Mouse (Mus musculus) MEL (cell line): Measurements from ENCODE around the gene Sgpp1. TPM values are rescaled to one million over a fixed set of nuclear protein-coding genes. Genes with fewer than 3 reads are reported as not detected.

Experiments
- DNase-seq: peaks from one replicate; pipeline ENCODE4 v3.0.0; 2011; ENCODE audit warnings: low read depth, low spot score
- H3K27ac ChIP-seq: 2 replicates; pipeline ENCODE4 v1.5.1; 2012; ENCODE audit warnings: low read depth, mild to moderate bottlenecking, control low read depth, low read length, moderate library complexity; ENCODE audit not compliant: control insufficient read depth
- H3K27me3 ChIP-seq, 2 experiments: fragments of 150-350 bp in 1 of 2; sonication (generic) in 1 of 2; 2 replicates each; pipeline ENCODE4 v1.6.1; 2012; ENCODE audit warnings: low read length in 2 of 2, mild to moderate bottlenecking in 2 of 2, improper control_type of control experiment in 1 of 2, moderate library complexity in 1 of 2; ENCODE audit not compliant: insufficient read depth in 2 of 2, control insufficient read depth in 1 of 2
- H3K36me3 ChIP-seq, 2 experiments: 2 replicates each; pipeline ENCODE4 v1.6.1; 2012 to 2014; ENCODE audit warnings: low read length in 2 of 2, improper control_type of control experiment in 1 of 2, inconsistent platforms in 1 of 2, mild to moderate bottlenecking in 1 of 2; ENCODE audit not compliant: insufficient read depth in 2 of 2, control insufficient read depth in 1 of 2
- H3K4me1 ChIP-seq, 2 experiments: fragments of 150-350 bp in 1 of 2; sonication (generic) in 1 of 2; 2 replicates each; pipeline ENCODE4 v1.6.1; 2012; ENCODE audit warnings: low read length in 2 of 2, improper control_type of control experiment in 1 of 2, mild to moderate bottlenecking in 1 of 2; ENCODE audit not compliant: insufficient read depth in 2 of 2, control insufficient read depth in 1 of 2
- H3K4me3 ChIP-seq, 2 experiments: fragments of 150-350 bp in 1 of 2; sonication (generic) in 1 of 2; 2 replicates each; pipeline ENCODE4 v1.5.1; 2012; ENCODE audit warnings: low read depth in 2 of 2, low read length in 2 of 2, mild to moderate bottlenecking in 2 of 2, moderate library complexity in 2 of 2, control low read depth in 1 of 2, improper control_type of control experiment in 1 of 2; ENCODE audit not compliant: control insufficient read depth in 1 of 2, insufficient read depth in 1 of 2
- H3K79me2 ChIP-seq: 2 replicates; pipeline ENCODE4 v1.6.1; 2012; ENCODE audit warnings: mild to moderate bottlenecking, low read length, moderate library complexity; ENCODE audit not compliant: control insufficient read depth, poor library complexity, insufficient read depth
- H3K9ac ChIP-seq: 2 replicates; pipeline ENCODE4 v1.6.1; 2012; ENCODE audit warnings: low read depth, mild to moderate bottlenecking, control low read depth, low read length, moderate library complexity; ENCODE audit not compliant: control insufficient read depth, poor library complexity, severe bottlenecking
- H3K9me3 ChIP-seq: fragments of 150-350 bp; sonication (generic); replicated peaks from 2 replicates; pipeline ENCODE4 v1.6.1; 2012; ENCODE audit warnings: mild to moderate bottlenecking, low read length, improper control_type of control experiment, moderate library complexity; ENCODE audit not compliant: insufficient read depth
- GABPA ChIP-seq: IDR thresholded peaks from 2 replicates; pipeline ENCODE4 v1.6.1; 2012; ENCODE audit warnings: low read depth, mild to moderate bottlenecking, inconsistent platforms, low read length, improper control_type of control experiment, moderate library complexity
- GATA1 ChIP-seq: IDR thresholded peaks from 2 replicates; pipeline ENCODE4 v1.6.1; 2011; ENCODE audit warnings: low read depth, low read length, improper control_type of control experiment
- JUND ChIP-seq: IDR thresholded peaks from 2 replicates; pipeline ENCODE4 v1.6.1; 2011; ENCODE audit warnings: low read depth, mild to moderate bottlenecking, improper control_type of control experiment, low read length
- MAX ChIP-seq: IDR thresholded peaks from 2 replicates; pipeline ENCODE4 v1.6.1; 2011; ENCODE audit warnings: low read length, improper control_type of control experiment
- NELFE ChIP-seq: IDR thresholded peaks from 2 replicates; pipeline ENCODE4 v1.6.1; 2011; ENCODE audit warnings: low read depth, low read length, improper control_type of control experiment
- NRF1 ChIP-seq: IDR thresholded peaks from 2 replicates; pipeline ENCODE4 v1.6.1; 2014; ENCODE audit warnings: low read depth, mild to moderate bottlenecking, inconsistent platforms, low read length, improper control_type of control experiment, moderate library complexity; ENCODE audit not compliant: poor library complexity, insufficient read depth, severe bottlenecking
- POLR2AphosphoS2 ChIP-seq: IDR thresholded peaks from 2 replicates; pipeline ENCODE4 v1.6.1; 2011; ENCODE audit warnings: low read length, improper control_type of control experiment
- POLR2AphosphoS5 ChIP-seq: IDR thresholded peaks from 2 replicates; pipeline ENCODE4 v1.6.1; 2012; ENCODE audit warnings: low read depth, borderline replicate concordance, mild to moderate bottlenecking, inconsistent platforms, low read length, moderate library complexity, mixed read lengths
- RCOR1 ChIP-seq: IDR thresholded peaks from 2 replicates; pipeline ENCODE4 v1.6.1; 2012; ENCODE audit warnings: low read depth, mild to moderate bottlenecking, inconsistent platforms, low read length, improper control_type of control experiment
- SMC3 ChIP-seq: IDR thresholded peaks from 2 replicates; pipeline ENCODE4 v1.6.1; 2011; ENCODE audit warnings: low read depth, low read length, improper control_type of control experiment
- TCF12 ChIP-seq: IDR thresholded peaks from 2 replicates; pipeline ENCODE4 v1.6.1; 2014; ENCODE audit warnings: low read depth, mild to moderate bottlenecking, inconsistent platforms, low read length, improper control_type of control experiment, moderate library complexity
- UBTF ChIP-seq: IDR thresholded peaks from 2 replicates; pipeline ENCODE4 v1.6.1; 2012; ENCODE audit warnings: low read depth, mild to moderate bottlenecking, inconsistent platforms, low read length, improper control_type of control experiment, moderate library complexity, borderline replicate concordance; ENCODE audit not compliant: insufficient read depth
- ZMIZ1 ChIP-seq: IDR thresholded peaks from 2 replicates; pipeline ENCODE4 v1.6.1; 2012; ENCODE audit warnings: low read depth, mild to moderate bottlenecking, inconsistent platforms, low read length, improper control_type of control experiment, moderate library complexity
- polyA plus RNA-seq, 2 experiments: library from polyadenylated mRNA; stranded (reverse) in 1 of 2; unstranded in 1 of 2; fragments of >175 nt in 1 of 2; fragments of >200 nt in 1 of 2; gene quantifications; 2 replicates each; pipeline versions ENCODE4 v1.2.1 to v1.2.4; 2012; ENCODE audit warnings: low replicate concordance in 2 of 2, low read depth in 1 of 2; ENCODE audit not compliant: insufficient read length in 2 of 2, insufficient read depth in 1 of 2, missing spikeins in 1 of 2
- total RNA-seq: library from RNA; depleted of rRNA; stranded (reverse); fragments of 300-350 nt; gene quantifications from 2 replicates; pipeline ENCODE4 v1.2.3, GENCODE M21; 2012

Gene Sgpp1
- total and polyA plus RNA-seq, 3 experiments = 22.7 to 28.8 TPM; not detected in 1

GRCm38 (mm10) chr12:75735246-75736200, at the start of gene Sgpp1 (continued):
- TF ChIP-seq GATA1 (0 out of 2 replicates have a peak, but pooled peaks have one; percentile 6), RCOR1 (peak; percentile 9; the same call in 1 of the 2 replicates), POLR2AphosphoS5 (no peak), NRF1 (peak; percentile 59; the same call in 1 of the 2 replicates), GABPA (no peak)

DNA sequence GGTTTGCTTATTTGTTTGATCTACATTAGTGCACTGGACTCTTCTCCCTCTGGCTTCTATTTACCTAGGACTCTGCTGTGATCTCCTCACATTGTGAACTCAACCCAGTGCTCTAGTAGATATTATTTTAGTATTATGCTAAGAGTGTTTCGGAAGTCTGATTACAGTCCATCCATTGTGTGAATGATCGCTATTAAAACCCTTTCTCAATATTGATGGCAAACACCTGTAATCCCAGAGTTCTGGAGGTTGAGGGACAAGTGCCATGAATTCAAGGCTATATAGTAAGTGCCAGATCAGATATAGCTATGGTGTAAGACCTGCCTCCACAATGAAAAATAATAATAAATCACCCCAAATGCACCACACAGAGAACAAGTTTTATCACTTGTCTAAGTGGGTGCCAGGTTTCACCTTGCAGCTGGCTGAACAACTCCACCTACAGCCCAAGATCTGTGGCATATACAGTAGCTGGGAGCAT, 48.8 kb upstream of the Sgpp1 start:
- TF ChIP-seq POLR2AphosphoS2 (no peak), GATA1 (no peak), MAX (no peak), NELFE (no peak)
- H3K9me3 ChIP-seq = no peaks in the 10 kb centered on the region
- H3K4me3 ChIP-seq = no peak overlapping the region
- DNase-seq = no peak
- peaks cover 0 to 3% of the 10 kb centered on the region in 2 experiments; a peak in 1 of 4 replicates for H3K27me3 ChIP-seq
- H3K79me2 ChIP-seq = no peaks in the 10 kb centered on the region
- H3K9ac ChIP-seq = no peak overlapping the region
- peaks cover 2 to 9% of the 10 kb centered on the region in 2 experiments; a peak in 3 of 4 replicates for H3K4me1 ChIP-seq
- H3K27ac ChIP-seq = no peak overlapping the region
- H3K36me3 ChIP-seq = peaks cover 0 to 12% of the 10 kb centered on the region in 2 experiments; a peak in 2 of 4 replicates

DNA sequence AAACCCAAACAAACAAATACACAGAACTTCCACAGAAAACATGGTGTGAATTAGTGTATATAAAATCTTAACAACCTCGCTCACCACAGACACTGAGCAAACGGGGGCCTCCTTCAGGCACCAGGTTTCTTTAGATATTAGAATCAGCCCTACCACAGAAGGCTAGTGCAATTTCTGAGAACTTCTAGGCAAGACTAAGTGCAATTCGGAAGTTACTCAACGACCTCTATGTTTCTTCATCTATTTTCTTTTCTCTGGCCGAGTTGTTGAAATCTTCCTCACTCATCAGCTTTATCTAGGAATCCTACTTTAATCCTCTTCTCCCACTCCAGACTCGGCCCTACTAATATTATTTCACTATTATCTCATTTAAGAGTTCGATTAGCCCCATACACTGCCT, 46.5 kb upstream of the Sgpp1 start:
- Histone ChIP-seq H3K36me3 (peaks cover 0 to 12% of the 10 kb centered on the region in 2 experiments; a peak in 2 of 4 replicates), H3K4me3 (peak overlapping the region; percentile 10 to 32; a peak in 3 of 4 replicates), H3K79me2 (no peaks in the 10 kb centered on the region), H3K4me1 (peaks cover 2 to 9% of the 10 kb centered on the region in 2 experiments; a peak in 3 of 4 replicates), H3K9ac (peak overlapping the region; percentile 44), H3K27ac (peak overlapping the region; percentile 69), H3K9me3 (no peaks in the 10 kb centered on the region), H3K27me3 (no peaks in the 10 kb centered on the region)
- peak; percentile 67 for DNase-seq
- TF ChIP-seq SMC3 = no peak
- no peak for TF ChIP-seq JUND
- TF ChIP-seq UBTF = no peak
- 0 out of 2 replicates have a peak, but pooled peaks have one; percentile 20 for TF ChIP-seq TCF12
- no peak for TF ChIP-seq ZMIZ1
